Mouse (Mus musculus): ENCODE results near the gene Gm13103.
"Not testable (repeated sequence)": the region's sequence is repeated elsewhere in the genome, so short reads cannot be mapped to it uniquely, and the experiment has no call there.

Gene Gm13103

GRCm38 (mm10) chr4:143846197-143846596, at the start of gene Gm13103:
Gene Gm13103, plus strand, starts transcription at chr4:143846497.
- DNase-seq (ENCODE audit: low spot score): not testable (repeated sequence)

GRCm38 (mm10) chr4:143815993-143816392, 30.3 kb upstream of the Gm13103 start, which contains the start of gene Gm13084:
Gene Gm13084, minus strand, starts transcription at chr4:143816093.
- DNase-seq (ENCODE audit: low spot score): no peak

- not testable (repeated sequence) for DNase-seq (ENCODE audit: low spot score)
Measured at GRCm38 (mm10) chr4:143882371-143882770, 36.1 kb downstream of the Gm13103 start.

GRCm38 (mm10) chr4:143894406-143894805, 48.1 kb downstream of the Gm13103 start:
- not testable (repeated sequence) for DNase-seq (ENCODE audit: low spot score)

GRCm38 (mm10) chr4:143900280-143900679, 54.0 kb downstream of the Gm13103 start, which contains the start of gene Pramef6:
Gene Pramef6, minus strand, starts transcription at chr4:143900380.
- DNase-seq (ENCODE audit: low spot score): not testable (repeated sequence)

Data from testis, postnatal 14 days (tissue).